Mouse (Mus musculus): ENCODE results near the gene Rps16.

The Rps16 gene

GRCm38 (mm10) chr7:28344637-28345036 lies 5.8 kb upstream of the Rps16 start:
- ATAC-seq (ENCODE audit: insufficient number of reproducible peaks, low FRiP score, low TSS enrichment): no peak

- ATAC-seq (ENCODE audit: insufficient number of reproducible peaks, low FRiP score, low TSS enrichment): no peak
Observed at GRCm38 (mm10) chr7:28347746-28348145, 2.7 kb upstream of the Rps16 start.

GRCm38 (mm10) chr7:28348601-28349000 lies 1.9 kb upstream of the Rps16 start:
- ATAC-seq (ENCODE audit: insufficient number of reproducible peaks, low FRiP score, low TSS enrichment): no peak

GRCm38 (mm10) chr7:28351676-28352191 lies 1.3 kb downstream of the Rps16 start:
- no peak for ATAC-seq (ENCODE audit: insufficient number of reproducible peaks, low FRiP score, low TSS enrichment)

- ATAC-seq (ENCODE audit: insufficient number of reproducible peaks, low FRiP score, low TSS enrichment): no peak
Observed at GRCm38 (mm10) chr7:28353267-28353666, 2.8 kb downstream of the Rps16 start.

- no peak for ATAC-seq (ENCODE audit: insufficient number of reproducible peaks, low FRiP score, low TSS enrichment)
Observed at GRCm38 (mm10) chr7:28354113-28354581, 3.7 kb downstream of the Rps16 start.

GRCm38 (mm10) chr7:28354596-28354995 lies 4.1 kb downstream of the Rps16 start:
- ATAC-seq (ENCODE audit: insufficient number of reproducible peaks, low FRiP score, low TSS enrichment): no peak

- ATAC-seq (ENCODE audit: insufficient number of reproducible peaks, low FRiP score, low TSS enrichment): no peak
Observed at GRCm38 (mm10) chr7:28355221-28355620, 4.8 kb downstream of the Rps16 start.

- ATAC-seq (ENCODE audit: insufficient number of reproducible peaks, low FRiP score, low TSS enrichment): no peak
Observed at GRCm38 (mm10) chr7:28356981-28357380, 6.5 kb downstream of the Rps16 start.

GRCm38 (mm10) chr7:28357984-28358383 lies 7.5 kb downstream of the Rps16 start:
- no peak for ATAC-seq (ENCODE audit: insufficient number of reproducible peaks, low FRiP score, low TSS enrichment)

GRCm38 (mm10) chr7:28358431-28358830 lies 8.0 kb downstream of the Rps16 start:
- no peak for ATAC-seq (ENCODE audit: insufficient number of reproducible peaks, low FRiP score, low TSS enrichment)

- ATAC-seq (ENCODE audit: insufficient number of reproducible peaks, low FRiP score, low TSS enrichment): no peak
Observed at GRCm38 (mm10) chr7:28359854-28360253, 9.4 kb downstream of the Rps16 start.

GRCm38 (mm10) chr7:28360291-28360690 lies 9.8 kb downstream of the Rps16 start:
- ATAC-seq (ENCODE audit: insufficient number of reproducible peaks, low FRiP score, low TSS enrichment): no peak

- no peak for ATAC-seq (ENCODE audit: insufficient number of reproducible peaks, low FRiP score, low TSS enrichment)
Observed at GRCm38 (mm10) chr7:28361647-28362341, 11.3 kb downstream of the Rps16 start.

GRCm38 (mm10) chr7:28362441-28363060 lies 12.1 kb downstream of the Rps16 start:
- no peak for ATAC-seq (ENCODE audit: insufficient number of reproducible peaks, low FRiP score, low TSS enrichment)

GRCm38 (mm10) chr7:28367663-28368275 lies 17.3 kb downstream of the Rps16 start:
- no peak for ATAC-seq (ENCODE audit: insufficient number of reproducible peaks, low FRiP score, low TSS enrichment)

- no peak for ATAC-seq (ENCODE audit: insufficient number of reproducible peaks, low FRiP score, low TSS enrichment)
Observed at GRCm38 (mm10) chr7:28368276-28368920, 17.9 kb downstream of the Rps16 start.

GRCm38 (mm10) chr7:28370051-28370450 lies 19.6 kb downstream of the Rps16 start:
- ATAC-seq (ENCODE audit: insufficient number of reproducible peaks, low FRiP score, low TSS enrichment): no peak

GRCm38 (mm10) chr7:28370977-28371513 lies 20.6 kb downstream of the Rps16 start:
- ATAC-seq (ENCODE audit: insufficient number of reproducible peaks, low FRiP score, low TSS enrichment): no peak

- ATAC-seq (ENCODE audit: insufficient number of reproducible peaks, low FRiP score, low TSS enrichment): no peak
Observed at GRCm38 (mm10) chr7:28371514-28371989, 21.1 kb downstream of the Rps16 start.
